Mouse (Mus musculus) spleen, adult 12 weeks (tissue): Measurements from ENCODE around the gene Lcn10.
"Not testable (repeated sequence)": the region's sequence is repeated elsewhere in the genome, so short reads cannot be mapped to it uniquely, and the experiment has no call there.

Source experiments
- DNase-seq: peaks from one replicate; pipeline ENCODE4 v3.0.0; 2022; ENCODE audit warnings: low spot score

The Lcn10 gene

GRCm38 (mm10) chr2:25682426-25682825 is at the start of gene Lcn10:
Gene Lcn10 (plus strand): TSS chr2:25682726.
- no peak for DNase-seq

GRCm38 (mm10) chr2:25633616-25634015 is 48.9 kb upstream of the Lcn10 start:
- no peak for DNase-seq

- DNase-seq, result no peak
These were observed 48.5 kb upstream of the Lcn10 start for GRCm38 (mm10) chr2:25634046-25634445.

GRCm38 (mm10) chr2:25639890-25640289 is 42.6 kb upstream of the Lcn10 start:
- DNase-seq, result no peak

GRCm38 (mm10) chr2:25652902-25653301 is 29.6 kb upstream of the Lcn10 start, which contains the start of gene Lcn8:
Gene Lcn8 (plus strand): TSS chr2:25653120.
- no peak for DNase-seq

GRCm38 (mm10) chr2:25654502-25654901 is 28.0 kb upstream of the Lcn10 start:
- no peak for DNase-seq

GRCm38 (mm10) chr2:25656691-25657090 is 25.8 kb upstream of the Lcn10 start:
- DNase-seq, result no peak

GRCm38 (mm10) chr2:25657246-25657645 is 25.3 kb upstream of the Lcn10 start:
- DNase-seq, result no peak

GRCm38 (mm10) chr2:25657652-25658051 is 24.9 kb upstream of the Lcn10 start, which contains the start of gene Lcn5:
Gene Lcn5 (plus strand): TSS chr2:25657952.
- DNase-seq, result no peak

- DNase-seq, result no peak
These were observed 22.2 kb upstream of the Lcn10 start for GRCm38 (mm10) chr2:25660279-25660678.

- no peak for DNase-seq
These were observed 21.1 kb upstream of the Lcn10 start for GRCm38 (mm10) chr2:25661245-25661970.

- DNase-seq, result peak; percentile 9
These were observed 19.0 kb upstream of the Lcn10 start for GRCm38 (mm10) chr2:25663511-25663910.

- no peak for DNase-seq
These were observed 18.4 kb upstream of the Lcn10 start for GRCm38 (mm10) chr2:25664125-25664524.

- DNase-seq, result no peak
These were observed 16.0 kb upstream of the Lcn10 start for GRCm38 (mm10) chr2:25666516-25666915.

- no peak for DNase-seq
These were observed 6.0 kb upstream of the Lcn10 start, which contains the start of gene Lcn6 for GRCm38 (mm10) chr2:25676486-25676885. Gene Lcn6 (plus strand): TSS chr2:25676786.

- DNase-seq, result no peak
These were observed 3.0 kb upstream of the Lcn10 start for GRCm38 (mm10) chr2:25679559-25679958.

GRCm38 (mm10) chr2:25686941-25687340 is 4.4 kb downstream of the Lcn10 start:
- DNase-seq, result no peak

- DNase-seq, result peak; percentile 29
These were observed 12.1 kb downstream of the Lcn10 start for GRCm38 (mm10) chr2:25694605-25695004.

GRCm38 (mm10) chr2:25696951-25697350 is 14.4 kb downstream of the Lcn10 start:
- DNase-seq, result no peak

- no peak for DNase-seq
These were observed 16.2 kb downstream of the Lcn10 start for GRCm38 (mm10) chr2:25698696-25699095.

GRCm38 (mm10) chr2:25699743-25700142 is 17.2 kb downstream of the Lcn10 start, which contains the start of gene Obp2a:
Gene Obp2a (plus strand): TSS chr2:25700043.
- not testable (repeated sequence) for DNase-seq

- no peak for DNase-seq
These were observed 18.5 kb downstream of the Lcn10 start for GRCm38 (mm10) chr2:25701001-25701400.

GRCm38 (mm10) chr2:25703706-25704105 is 21.2 kb downstream of the Lcn10 start:
- DNase-seq, result no peak
